Mouse (Mus musculus) gastrocnemius, adult 18-20 months (tissue): Measurements from ENCODE around the gene Ep300. TPM values are rescaled to one million over a fixed set of nuclear protein-coding genes. Genes with fewer than 3 reads are reported as not detected.
A peak's percentile ranks its signal among the peaks of the same experiment; 100 is the strongest.
"Not testable (repeated sequence)": the region's sequence is repeated elsewhere in the genome, so short reads cannot be mapped to it uniquely, and the experiment has no call there.

Experiments
- DNase-seq: peaks from one replicate; pipeline ENCODE4 v3.0.0; 2021; ENCODE audit warnings: low spot score
- total RNA-seq, 2 experiments: library from RNA; stranded (reverse); gene quantifications; 2 replicates each; pipeline ENCODE4 v1.2.3; 2021

Ep300 gene
- total RNA-seq, 2 experiments from 2014 or later, result 41.3 to 43.2 TPM

DNA sequence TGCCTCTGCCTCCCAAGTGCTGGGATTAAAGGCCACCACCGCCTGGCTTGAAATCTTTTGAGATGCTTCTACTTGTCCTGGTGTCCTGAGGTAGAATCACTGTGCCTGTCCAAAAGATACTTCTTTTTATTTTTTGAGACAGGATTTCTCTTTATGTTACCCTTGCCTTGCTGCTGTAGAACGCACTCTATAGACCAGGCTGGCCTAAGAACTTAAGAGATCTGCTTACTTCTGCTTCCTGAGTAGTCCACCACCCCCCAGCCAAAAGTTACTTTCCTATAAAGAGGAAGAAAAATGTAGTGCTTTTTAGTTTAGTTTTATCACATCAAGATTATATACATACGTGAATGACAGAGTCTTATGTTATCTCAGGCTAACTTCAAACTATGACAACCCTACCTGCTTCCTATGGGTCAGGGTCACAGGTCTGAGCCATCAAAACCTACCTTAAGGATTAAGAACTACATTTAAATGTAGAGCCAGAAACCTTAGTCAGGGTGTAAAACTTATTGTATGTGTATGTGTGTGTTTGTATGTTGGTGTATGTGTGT is 9.1 kb downstream of the Ep300 start:
- no peak for DNase-seq

DNA sequence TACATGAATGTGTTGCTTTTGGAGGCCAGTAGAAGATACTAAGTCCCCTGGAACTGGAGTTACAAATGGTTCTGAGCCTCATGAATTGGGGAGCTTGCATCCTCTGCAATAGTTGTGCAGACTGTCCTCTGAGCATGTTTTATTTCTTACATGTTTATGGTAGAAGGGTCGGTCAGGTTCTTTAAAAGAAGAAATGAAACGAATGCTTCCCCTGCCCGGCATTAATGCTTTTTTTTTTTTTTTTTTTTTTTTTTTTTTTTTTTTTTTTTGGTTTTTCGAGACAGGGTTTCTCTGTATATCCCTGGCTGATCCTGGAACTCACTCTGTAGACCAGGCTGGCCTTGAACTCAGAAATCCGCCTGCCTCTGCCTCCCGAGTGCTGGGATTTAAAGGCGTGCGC is 13.6 kb downstream of the Ep300 start:
- DNase-seq, result not testable (repeated sequence)

DNA sequence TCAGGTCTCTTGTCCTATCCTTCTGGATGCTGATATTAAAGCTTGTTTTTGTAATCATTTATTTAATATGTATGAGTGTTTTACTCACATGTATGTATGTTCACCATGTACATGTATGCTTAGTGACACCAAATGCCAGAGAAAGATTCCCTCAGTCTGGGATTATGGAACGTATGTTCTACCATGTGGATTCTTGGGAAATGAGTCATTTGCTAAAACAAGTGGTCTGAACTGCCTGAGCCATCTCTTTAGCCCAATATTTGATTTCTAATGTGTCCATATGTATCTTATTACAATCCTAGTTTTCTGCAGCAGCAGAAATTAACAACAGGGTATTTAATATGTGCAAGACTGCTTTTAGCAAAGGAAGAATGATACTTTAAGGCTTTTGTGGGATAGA is 20.1 kb downstream of the Ep300 start:
- DNase-seq, result no peak

DNA sequence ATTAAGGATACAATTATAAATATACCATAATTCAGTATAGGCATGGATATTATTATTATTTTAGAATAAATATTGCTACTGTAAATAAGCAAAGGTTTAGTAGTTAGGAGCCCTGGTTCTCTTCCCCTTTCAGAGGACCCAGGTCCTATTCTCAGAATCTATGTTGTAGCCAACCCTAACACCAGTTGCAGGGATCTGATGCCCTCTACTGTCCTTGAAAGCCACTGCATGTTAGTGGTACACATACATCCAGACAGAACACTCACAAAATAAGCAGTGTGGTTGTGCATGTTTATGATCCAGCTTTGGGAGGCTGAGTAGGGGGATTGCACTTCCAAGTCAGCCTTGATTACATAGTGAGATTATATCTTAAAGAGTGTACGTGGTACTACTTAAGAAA is 21.5 kb downstream of the Ep300 start:
- DNase-seq, result peak; percentile 16

DNA sequence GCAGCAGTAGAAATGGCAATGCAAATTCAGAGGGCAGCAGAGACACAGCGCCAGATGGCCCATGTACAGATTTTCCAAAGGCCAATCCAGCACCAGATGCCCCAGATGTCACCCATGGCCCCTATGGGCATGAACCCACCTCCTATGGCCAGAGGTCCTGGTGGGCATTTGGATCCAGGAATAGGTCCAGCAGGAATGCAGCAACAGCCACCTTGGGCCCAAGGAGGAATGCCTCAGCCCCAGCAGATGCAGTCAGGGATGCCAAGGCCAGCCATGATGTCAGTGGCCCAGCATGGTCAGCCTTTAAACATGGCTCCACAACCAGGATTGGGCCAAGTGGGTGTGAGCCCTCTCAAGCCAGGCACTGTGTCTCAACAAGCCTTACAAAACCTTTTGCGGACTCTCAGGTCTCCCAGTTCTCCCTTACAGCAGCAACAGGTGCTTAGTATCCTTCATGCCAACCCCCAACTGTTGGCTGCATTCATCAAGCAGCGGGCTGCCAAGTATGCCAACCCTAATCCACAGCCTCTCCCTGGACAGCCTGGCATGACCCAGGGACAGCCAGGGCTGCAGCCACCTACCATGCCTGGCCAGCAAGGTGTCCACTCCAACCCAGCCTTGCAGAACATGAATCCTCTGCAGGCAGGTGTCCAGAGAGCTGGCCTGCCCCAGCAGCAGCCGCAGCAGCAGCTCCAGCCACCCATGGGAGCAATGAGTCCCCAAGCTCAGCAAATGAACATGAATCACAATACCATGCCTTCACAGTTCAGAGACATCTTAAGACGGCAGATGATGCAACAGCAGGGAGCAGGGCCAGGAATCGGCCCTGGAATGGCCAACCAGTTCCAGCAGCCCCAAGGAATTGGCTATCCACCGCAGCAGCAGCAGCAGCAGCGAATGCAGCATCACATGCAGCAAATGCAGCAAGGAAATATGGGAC is 64.6 kb downstream of the Ep300 start:
- peak; percentile 37 for DNase-seq

DNA sequence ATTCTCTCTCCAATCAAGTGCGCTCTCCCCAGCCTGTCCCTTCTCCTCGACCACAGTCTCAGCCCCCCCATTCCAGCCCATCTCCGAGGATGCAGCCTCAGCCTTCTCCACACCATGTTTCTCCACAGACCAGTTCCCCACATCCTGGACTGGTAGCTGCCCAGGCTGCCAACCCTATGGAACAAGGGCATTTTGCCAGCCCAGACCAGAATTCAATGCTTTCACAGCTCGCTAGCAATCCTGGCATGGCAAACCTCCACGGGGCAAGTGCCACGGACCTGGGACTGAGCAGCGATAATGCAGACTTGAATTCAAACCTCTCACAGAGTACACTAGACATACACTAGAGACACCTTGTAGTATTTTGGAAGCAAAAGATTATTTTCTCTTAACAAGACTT is 65.5 kb downstream of the Ep300 start:
- DNase-seq, result peak; percentile 20

DNA sequence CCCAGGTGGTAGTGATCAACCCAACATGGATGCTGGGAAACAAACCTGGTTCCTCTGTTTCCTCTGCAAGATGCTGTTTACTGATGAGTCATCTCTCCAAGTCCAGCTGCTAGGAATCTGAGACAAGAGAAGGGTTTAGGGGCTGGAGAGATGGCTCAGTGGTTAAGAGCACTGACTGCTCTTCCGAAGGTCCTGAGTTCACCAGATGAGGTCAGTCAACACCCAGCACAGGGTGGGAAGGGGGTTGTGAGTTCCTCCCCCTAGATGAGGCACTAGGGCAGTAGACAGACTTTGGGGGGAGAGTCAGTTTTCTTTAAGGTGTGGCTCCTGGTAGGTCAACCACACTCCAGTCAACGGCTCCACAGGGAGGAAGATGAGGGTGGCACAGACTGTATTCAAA is 76.5 kb downstream of the Ep300 start:
- no peak for DNase-seq

DNA sequence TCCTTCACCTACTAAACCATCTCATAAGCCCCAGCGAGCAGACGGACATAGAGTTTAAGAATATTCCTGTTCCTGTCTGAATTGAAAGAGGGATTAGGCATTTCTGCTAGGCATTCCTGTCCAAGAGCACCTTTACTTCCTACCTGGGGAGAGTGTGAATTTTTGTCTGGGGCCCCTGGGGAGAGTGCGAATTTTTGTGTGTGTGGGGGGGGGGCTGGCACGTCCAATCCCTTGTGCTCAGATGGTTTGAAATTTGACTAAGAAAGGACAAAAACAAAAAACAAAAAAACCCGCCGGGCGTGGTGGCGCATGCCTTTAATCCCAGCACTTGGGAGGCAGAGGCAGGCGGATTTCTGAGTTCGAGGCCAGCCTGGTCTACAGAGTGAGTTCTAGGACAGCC is 78.1 kb downstream of the Ep300 start:
- no peak for DNase-seq

DNA sequence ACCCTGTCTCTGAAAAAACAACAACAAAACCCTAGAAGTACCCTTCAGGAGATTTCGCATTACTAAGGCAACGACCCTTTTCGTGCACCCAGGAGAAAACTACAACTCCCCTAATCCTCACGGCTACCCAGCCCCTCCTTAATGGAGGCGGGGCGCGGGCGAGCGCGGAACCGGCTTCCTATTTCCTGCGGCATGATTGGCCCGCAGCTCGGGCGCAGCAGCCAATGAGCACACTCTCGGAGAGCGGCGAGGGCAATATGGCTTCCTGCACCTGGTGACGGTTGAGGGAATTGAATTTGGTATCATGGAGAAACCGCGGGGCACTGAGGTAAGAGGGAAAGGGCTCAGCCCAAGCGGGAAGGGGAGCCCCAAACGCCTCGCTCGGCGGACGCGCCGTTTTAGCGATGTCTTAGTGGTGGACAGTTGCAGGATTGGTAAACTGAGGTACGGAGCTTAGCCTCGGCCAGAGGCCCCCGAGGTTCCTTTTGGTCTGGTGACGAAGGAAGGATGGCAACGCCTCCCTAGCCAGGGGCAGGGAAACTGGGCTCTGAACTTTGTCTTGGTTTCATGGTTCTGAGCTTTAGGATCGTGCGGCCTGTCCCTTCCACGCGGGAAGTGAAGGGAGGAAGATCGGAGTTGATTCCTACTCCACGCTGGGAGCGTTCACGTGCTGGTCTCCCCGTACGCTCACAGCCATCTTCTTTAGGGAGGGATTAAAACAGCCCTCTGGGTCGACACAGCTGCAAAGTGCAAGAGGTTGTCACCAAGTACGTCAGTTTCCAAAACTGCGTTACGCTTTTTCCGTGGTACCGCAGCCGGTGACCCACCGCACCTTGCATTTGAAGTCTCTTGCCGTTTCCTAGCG is 78.8 kb downstream of the Ep300 start, which contains the start of gene L3mbtl2:
Gene L3mbtl2, plus strand, starts transcription at position 193 of the 865 bp plus-strand sequence.
- peak; percentile 93 for DNase-seq

DNA sequence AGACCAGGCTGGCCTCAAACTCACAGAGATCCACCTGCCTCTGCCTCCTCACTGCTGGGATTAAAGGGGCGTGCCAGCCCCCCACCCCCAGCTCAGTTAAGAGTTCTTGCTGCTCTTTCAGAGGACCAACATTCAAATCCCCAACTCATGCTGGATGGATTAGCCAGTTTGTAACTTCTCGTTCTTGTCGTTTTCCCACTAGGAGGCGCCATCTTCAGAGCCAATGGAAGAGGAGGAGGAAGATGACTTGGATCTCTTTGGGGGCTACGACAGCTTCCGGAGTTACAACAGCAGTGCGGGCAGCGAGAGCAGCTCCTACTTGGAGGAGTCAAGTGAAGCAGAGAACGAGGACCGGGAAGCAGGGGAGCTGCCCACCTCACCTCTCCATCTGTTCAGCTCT is 81.8 kb downstream of the Ep300 start:
- no peak for DNase-seq

DNA sequence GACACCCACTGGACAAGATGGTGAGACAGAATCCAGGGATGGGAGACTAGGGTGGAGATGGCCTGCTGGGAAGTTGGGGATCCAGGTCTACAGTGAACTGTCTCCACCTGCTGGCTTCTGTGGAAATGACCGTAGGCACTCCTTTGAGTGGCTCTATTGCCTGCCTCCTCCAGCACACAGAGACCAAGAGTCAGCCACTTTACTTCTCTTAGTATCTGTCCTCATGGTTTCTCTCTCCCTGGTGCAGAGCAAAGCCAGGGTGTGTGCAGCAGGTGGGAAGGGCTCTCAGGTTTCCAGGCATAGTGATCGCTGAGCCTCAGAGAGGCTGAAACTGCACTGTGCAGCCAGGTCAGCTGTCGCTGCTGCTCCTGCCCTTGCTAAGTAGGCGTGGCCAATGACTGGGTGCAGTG is 85.1 kb downstream of the Ep300 start:
- DNase-seq, result peak; percentile 50

DNA sequence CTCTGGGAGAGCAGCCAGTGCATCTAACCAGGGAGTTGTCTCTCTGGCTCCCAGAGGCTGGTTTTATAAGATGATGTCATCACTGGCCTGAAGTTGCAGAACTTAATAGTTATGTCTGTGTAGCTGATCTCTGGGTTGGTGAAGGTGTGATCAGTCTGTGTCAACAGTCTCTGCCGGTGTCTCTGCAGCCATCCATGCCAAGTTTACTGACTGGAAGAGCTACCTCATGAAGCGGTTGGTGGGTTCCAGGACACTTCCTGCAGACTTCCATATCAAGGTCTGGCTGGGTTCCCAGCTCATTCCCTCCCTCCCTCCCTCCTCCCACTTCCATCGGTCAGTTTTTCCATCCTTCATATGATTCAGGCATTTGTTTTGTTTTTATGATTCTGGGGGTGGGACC is 91.5 kb downstream of the Ep300 start:
- no peak for DNase-seq

DNA sequence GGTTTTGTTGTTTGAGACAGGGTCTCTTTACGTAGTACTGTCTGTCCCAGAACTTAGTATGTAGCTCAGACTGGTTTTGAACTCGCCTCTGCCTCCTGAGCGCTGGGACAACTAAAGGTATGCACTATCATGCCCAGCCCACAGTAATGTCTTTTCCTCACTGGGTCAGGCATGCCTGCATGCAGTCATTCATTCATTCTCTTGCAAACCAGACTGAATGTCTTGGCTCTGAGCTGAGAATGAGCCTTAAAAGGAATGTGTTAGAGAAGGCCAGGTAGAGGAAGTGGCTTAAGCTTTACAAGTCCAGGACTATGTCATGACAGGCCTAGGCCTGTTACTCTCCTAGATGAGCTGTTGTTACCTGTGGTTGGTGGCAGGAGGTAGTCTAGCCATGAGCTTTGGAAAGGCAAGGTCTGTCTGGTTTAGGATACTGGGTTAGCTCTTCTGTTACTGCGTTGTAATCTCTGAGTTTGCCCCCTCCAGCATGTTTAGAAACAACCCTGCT is 95.2 kb downstream of the Ep300 start:
- no peak for DNase-seq

DNA sequence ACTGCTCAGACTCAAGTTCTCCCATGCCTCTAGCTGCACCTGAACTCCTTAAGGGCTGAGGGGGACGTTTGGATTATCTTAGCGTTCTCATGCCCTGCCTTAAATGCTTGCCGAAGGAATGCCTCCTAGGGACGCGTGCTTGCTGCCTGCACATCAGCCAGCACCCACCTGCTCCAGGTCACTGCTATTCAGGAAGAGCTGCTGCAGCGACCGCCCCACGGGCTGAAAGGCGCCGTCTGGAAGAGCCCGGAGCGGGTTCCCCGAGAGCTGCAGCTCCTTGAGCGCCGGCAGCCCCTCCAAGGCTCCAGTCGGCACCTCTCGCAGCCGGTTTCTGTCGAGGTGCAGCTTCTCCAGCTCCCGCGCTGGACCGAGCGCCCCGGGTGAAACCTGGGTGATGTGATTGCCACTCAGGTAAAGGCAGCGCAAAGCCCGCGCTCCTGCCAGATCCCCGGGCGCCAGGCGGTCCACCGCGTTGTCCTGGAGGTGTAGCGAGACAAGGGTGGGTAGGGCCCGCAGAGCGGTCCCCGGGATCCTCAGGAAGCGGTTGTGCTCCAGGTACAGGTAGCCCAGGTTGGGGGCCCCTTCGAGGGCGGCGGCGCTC is 108.3 kb downstream of the Ep300 start:
- DNase-seq, result no peak

DNA sequence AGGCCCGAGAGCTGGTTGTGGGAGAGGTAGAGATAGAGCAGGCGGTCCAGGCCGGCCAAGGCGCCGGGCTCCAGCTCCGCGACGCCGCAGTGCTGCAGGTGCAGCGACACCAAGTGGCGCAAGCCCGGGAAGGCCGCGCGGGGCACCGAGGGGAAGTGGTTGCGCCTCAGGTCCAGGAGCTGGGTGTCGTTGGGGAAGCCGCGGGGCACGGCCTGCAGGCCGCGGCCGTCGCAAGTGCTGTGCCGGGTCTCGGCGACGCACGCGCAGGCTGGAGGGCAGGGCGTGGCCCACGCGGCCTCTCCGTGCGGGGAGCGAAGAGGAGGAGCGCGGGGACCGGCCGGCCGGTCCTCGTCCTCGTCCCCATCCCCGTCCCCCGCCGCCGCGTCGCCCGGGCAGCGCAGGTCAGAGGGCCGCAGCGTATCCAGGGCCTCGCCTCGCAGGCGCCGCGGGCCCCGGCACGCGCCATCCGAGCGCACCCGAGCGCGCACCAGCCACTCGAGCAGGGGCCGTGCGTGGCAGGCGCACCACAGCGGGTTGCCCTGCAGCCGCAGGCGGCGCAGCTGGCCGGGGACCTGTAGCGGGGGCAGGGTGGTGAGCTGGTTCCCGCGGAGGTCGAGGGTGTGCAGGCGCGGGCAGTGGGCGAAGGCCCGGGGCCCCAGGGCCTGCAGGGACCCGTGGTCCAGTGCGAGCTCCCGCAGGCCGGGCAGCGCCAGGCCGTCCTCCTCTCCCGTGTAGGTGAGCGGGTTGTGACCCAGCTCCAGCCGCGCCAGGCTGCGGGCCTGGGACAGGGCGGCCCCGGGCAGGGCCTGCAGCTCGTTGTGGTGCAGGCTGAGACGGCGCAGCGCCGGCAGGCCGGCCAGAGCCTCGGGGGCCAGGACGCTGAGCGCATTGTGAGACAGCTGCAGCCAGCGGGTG is 109.1 kb downstream of the Ep300 start:
- DNase-seq, result peak; percentile 84

DNA sequence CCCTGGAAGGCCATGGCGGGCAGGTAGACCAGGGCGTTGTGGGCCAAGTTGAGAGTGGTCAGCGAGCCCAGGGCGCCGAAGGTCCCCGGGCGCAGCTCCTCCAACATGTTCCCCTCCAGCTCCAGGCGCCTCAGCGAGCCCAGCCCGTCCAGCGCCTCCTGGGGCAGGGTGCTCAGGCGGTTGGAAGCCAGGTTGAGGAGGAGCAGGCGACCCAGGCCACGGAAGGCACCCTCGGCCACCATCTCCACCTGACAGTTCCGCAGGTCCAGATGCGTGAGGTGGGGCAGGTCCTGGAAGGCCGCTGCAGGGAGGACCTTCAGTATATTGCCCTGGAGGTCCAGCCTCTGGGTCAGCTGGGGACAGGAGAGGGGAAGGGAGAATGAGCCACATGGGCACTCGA is 109.7 kb downstream of the Ep300 start:
- DNase-seq, result no peak

DNA sequence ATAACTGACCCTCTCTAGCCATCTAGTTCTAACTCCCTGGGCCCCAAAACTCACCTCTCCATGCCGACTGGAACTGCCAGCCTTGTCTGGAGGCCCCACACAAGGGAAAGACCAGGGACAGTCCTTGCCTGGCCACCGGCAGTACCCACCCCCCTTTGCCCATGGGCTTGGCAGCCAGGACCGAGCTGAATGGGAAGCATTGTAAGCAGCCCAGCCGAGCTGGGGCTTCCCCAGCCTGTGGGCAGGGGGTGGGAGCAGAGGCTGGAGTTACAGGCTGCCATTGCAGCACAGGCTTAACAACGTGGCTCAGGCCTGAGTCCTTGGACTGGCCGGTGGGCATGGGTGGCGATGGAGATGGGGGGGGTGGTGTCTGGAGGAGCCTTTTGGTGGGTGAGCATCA is 112.0 kb downstream of the Ep300 start, which contains the start of gene Chadl:
Gene Chadl, minus strand, starts transcription at position 113 of the 400 bp plus-strand sequence.
- no peak for DNase-seq

DNA sequence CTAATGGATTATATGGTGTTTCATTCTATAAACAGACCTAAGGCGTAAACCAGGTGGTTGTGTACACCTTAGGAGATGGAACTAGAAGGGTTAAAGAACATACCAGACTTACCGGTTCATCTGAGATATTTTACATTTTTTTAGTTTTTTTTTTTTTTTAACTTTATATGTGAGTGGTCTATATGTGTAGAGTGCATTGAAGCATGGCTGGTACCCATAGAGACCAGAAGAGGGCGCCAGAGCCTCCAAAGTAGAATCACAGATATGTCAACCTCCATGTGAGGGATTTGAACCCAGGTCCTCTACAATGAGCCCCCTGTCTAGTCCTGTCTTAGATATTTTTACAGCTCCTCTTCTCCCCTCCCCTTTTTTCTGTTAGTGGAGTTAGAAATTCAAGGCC is 112.7 kb downstream of the Ep300 start:
- peak; percentile 39 for DNase-seq

DNA sequence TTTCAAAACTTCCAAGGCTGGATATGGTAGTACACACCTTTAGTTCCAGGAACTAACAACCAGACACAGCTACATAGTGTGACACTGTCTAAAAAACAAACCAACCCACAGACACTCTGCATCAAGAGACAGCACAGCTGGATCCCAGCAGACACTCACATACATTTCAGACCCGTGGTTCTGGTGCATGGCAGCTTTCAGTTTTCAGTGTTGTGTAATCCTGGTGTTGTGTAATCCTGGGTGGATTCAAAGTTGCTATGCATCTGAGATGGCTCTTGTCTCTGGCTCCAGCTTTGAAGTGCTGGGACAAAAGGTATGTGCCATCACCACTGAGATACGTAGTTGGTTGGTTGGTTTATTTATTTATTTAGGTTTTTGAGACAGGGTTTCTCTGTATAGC is 113.4 kb downstream of the Ep300 start:
- DNase-seq, result no peak

DNA sequence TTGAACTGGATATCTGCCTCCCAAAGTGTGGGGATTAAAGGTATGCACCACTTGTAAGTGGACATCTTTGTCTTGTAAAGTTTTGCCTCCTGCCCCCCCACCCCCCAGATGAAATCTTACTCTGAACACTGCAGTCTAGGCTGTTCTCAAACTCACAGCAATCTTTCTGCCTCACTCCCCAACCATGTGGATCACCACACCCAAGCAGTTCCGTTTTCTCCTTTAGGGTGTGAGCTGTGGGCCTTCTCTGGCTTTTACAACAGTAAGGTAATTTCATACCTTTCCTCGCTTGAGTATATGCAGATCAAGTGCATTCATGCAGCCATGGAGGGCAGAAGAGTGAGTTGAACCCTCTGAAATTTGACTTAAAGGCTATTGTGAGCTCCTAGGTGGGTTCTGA is 115.0 kb downstream of the Ep300 start:
- no peak for DNase-seq
